Mouse (Mus musculus) forelimb bud, embryonic 11.5 days (tissue): ENCODE measurements around the gene Tpt1.
"Not testable (repeated sequence)": the region's sequence is repeated elsewhere in the genome, so short reads cannot be mapped to it uniquely, and the experiment has no call there.

Source experiments
- DNase-seq: peaks from one replicate; pipeline ENCODE4 v3.0.0-alpha.2; 2012; ENCODE audit warnings: low read depth, low spot score

Gene Tpt1

GRCm38 (mm10) chr14:75841758-75842157 is 3.1 kb upstream of the Tpt1 start:
- not testable (repeated sequence) for DNase-seq

- DNase-seq, result no peak
Observed at GRCm38 (mm10) chr14:75844111-75844695, 690 bp upstream of the Tpt1 start.

- DNase-seq, result peak; percentile 84
Observed at GRCm38 (mm10) chr14:75845698-75846115, 814 bp downstream of the Tpt1 start.

GRCm38 (mm10) chr14:75847669-75848068 is 2.8 kb downstream of the Tpt1 start:
- no peak for DNase-seq

GRCm38 (mm10) chr14:75848482-75848881 is 3.6 kb downstream of the Tpt1 start:
- DNase-seq, result no peak

- DNase-seq, result no peak
Observed at GRCm38 (mm10) chr14:75849236-75849635, 4.3 kb downstream of the Tpt1 start.

- no peak for DNase-seq
Observed at GRCm38 (mm10) chr14:75849842-75850568, 5.1 kb downstream of the Tpt1 start.

GRCm38 (mm10) chr14:75850819-75851218 is 5.9 kb downstream of the Tpt1 start:
- no peak for DNase-seq

- no peak for DNase-seq
Observed at GRCm38 (mm10) chr14:75852016-75852415, 7.1 kb downstream of the Tpt1 start.

- DNase-seq, result no peak
Observed at GRCm38 (mm10) chr14:75855263-75855992, 10.5 kb downstream of the Tpt1 start.

GRCm38 (mm10) chr14:75858181-75858580 is 13.3 kb downstream of the Tpt1 start:
- DNase-seq, result no peak

GRCm38 (mm10) chr14:75859619-75860018 is 14.7 kb downstream of the Tpt1 start:
- DNase-seq, result no peak

- DNase-seq, result no peak
Observed at GRCm38 (mm10) chr14:75862701-75863100, 17.8 kb downstream of the Tpt1 start.

GRCm38 (mm10) chr14:75863549-75864409 is 18.9 kb downstream of the Tpt1 start:
- DNase-seq, result peak; percentile 66

- DNase-seq, result no peak
Observed at GRCm38 (mm10) chr14:75866706-75867333, 21.9 kb downstream of the Tpt1 start.

- not testable (repeated sequence) for DNase-seq
Observed at GRCm38 (mm10) chr14:75868028-75868427, 23.1 kb downstream of the Tpt1 start.

GRCm38 (mm10) chr14:75869769-75870363 is 25.0 kb downstream of the Tpt1 start:
- DNase-seq, result no peak

- DNase-seq, result peak; percentile 73
Observed at GRCm38 (mm10) chr14:75870631-75871030, 25.7 kb downstream of the Tpt1 start.

GRCm38 (mm10) chr14:75871111-75871510 is 26.2 kb downstream of the Tpt1 start:
- no peak for DNase-seq

GRCm38 (mm10) chr14:75871750-75872149 is 26.9 kb downstream of the Tpt1 start:
- DNase-seq, result no peak

GRCm38 (mm10) chr14:75873612-75874011 is 28.7 kb downstream of the Tpt1 start:
- DNase-seq, result no peak
